Comparison of ENCODE assay signal across 11 mouse cellular contexts in genomic region chr1:187910718-187911117, GRCm38 (mm10).
DNase-seq lines count a peak whose midpoint lies in the region; ATAC-seq and TF ChIP-seq lines count a peak whose summit lies in the region.
"Had no signal": no experiment of that assay in that cellular context is flagged by ENCODE, and none has a peak within 500 bp of the region (broad histone marks: within the 10 kb centered on the region; RNA-seq: fewer than 3 reads in every experiment).

No protein-coding gene starts in this region.

- H3K4me2 ChIP-seq in kidney, embryonic 14.5 days (replicated peaks; ENCODE audit: low read depth, low read length): no peak overlapping the region
- H3K4me2 ChIP-seq: limb, embryonic 13.5 days; midbrain, embryonic 11.5 days had no signal

- DNase-seq in urinary bladder, postnatal 14 days (ENCODE audit: low spot score): peak; percentile 57
- no peak for DNase-seq in urinary bladder, postnatal 10 days (ENCODE audit: low spot score)
- peak; percentile 41 to 60 for DNase-seq in heart, adult 9 months (ENCODE audit: low spot score in 2 of 2)
- DNase-seq in left cerebral cortex, adult 9 months (ENCODE audit: low spot score in 2 of 2): peak; percentile 7 to 16
- no peak for DNase-seq in forebrain, embryonic 10.5 days (ENCODE audit: extremely low spot score, low spot score)
- DNase-seq in kidney, adult 2 months: no peak
- DNase-seq in testis, postnatal 14 days (ENCODE audit: low spot score): no peak

- no peak for TF ChIP-seq CTCF in kidney, adult 2 months (conservative IDR thresholded peaks at IDR 0.05; ENCODE audit: insufficient read depth, insufficient read length, low read depth, low read length)

- 94% methylated on average over 7 of the region's 7 CpGs for WGBS in forebrain, embryonic 10.5 days
- 78% methylated on average over 7 of the region's 7 CpGs for WGBS in kidney, adult 2 months
- WGBS in kidney, embryonic 14.5 days: 88% methylated on average over 7 of the region's 7 CpGs

- TF ChIP-seq POLR2A in kidney, adult 2 months (IDR thresholded peaks at IDR 0.05; ENCODE audit: low read depth, low read length): no peak

- no peaks in the 10 kb centered on the region for H3K36me3 ChIP-seq in forebrain, embryonic 10.5 days (replicated peaks)
- no peaks in the 10 kb centered on the region for H3K36me3 ChIP-seq in kidney, adult 2 months (ENCODE audit: control insufficient read depth, insufficient read depth, low read length)
- H3K36me3 ChIP-seq in kidney, embryonic 14.5 days (ENCODE audit: control insufficient read depth, insufficient read depth, low read length): no peaks in the 10 kb centered on the region
- H3K36me3 ChIP-seq: limb, embryonic 13.5 days had no signal

- H3K27me3 ChIP-seq in forebrain, embryonic 10.5 days (ENCODE audit: poor library complexity, severe bottlenecking): no peaks in the 10 kb centered on the region
- H3K27me3 ChIP-seq in kidney, adult 2 months (replicated peaks; ENCODE audit: control insufficient read depth, insufficient read depth, low read length): no peaks in the 10 kb centered on the region
- no peaks in the 10 kb centered on the region for H3K27me3 ChIP-seq in kidney, embryonic 14.5 days (ENCODE audit: control insufficient read depth, insufficient read depth, low read length)
- H3K27me3 ChIP-seq: limb, embryonic 13.5 days had no signal

- H3K27ac ChIP-seq in forebrain, embryonic 10.5 days: no peak overlapping the region
- no peak overlapping the region for H3K27ac ChIP-seq in kidney, adult 2 months (ENCODE audit: insufficient read depth, low read depth, low read length)
- no peak overlapping the region for H3K27ac ChIP-seq in kidney, embryonic 14.5 days (ENCODE audit: low read depth, low read length)
- H3K27ac ChIP-seq: hindbrain, postnatal 0 days; limb, embryonic 13.5 days had no signal

- no peaks in the 10 kb centered on the region for H3K9me3 ChIP-seq in forebrain, embryonic 10.5 days
- H3K9me3 ChIP-seq in kidney, embryonic 14.5 days (ENCODE audit: control insufficient read depth, low read length): no peaks in the 10 kb centered on the region
- H3K9me3 ChIP-seq: limb, embryonic 13.5 days had no signal

- H3K4me3 ChIP-seq in forebrain, embryonic 10.5 days: no peak overlapping the region
- H3K4me3 ChIP-seq in kidney, adult 2 months (ENCODE audit: insufficient read depth, low read depth, low read length): no peak overlapping the region
- H3K4me3 ChIP-seq in kidney, embryonic 14.5 days (ENCODE audit: low read length): no peak overlapping the region
- H3K4me3 ChIP-seq: limb, embryonic 13.5 days had no signal

- ATAC-seq in kidney, embryonic 14.5 days (ENCODE audit: low FRiP score, low TSS enrichment): no peak
- ATAC-seq: hindbrain, postnatal 0 days had no signal

- peaks cover 19% of the 10 kb centered on the region for H3K4me1 ChIP-seq in forebrain, embryonic 10.5 days
- 0 out of 2 replicates have a peak, but pooled peaks cover 4% of the 10 kb centered on the region for H3K4me1 ChIP-seq in kidney, adult 2 months (ENCODE audit: control insufficient read depth, insufficient read depth, low read length)
- H3K4me1 ChIP-seq in kidney, embryonic 14.5 days (ENCODE audit: control insufficient read depth, insufficient read depth, low read length): 0 out of 2 replicates have a peak, but pooled peaks cover 10% of the 10 kb centered on the region

- no peak overlapping the region for H3K9ac ChIP-seq in kidney, embryonic 14.5 days (ENCODE audit: low read depth, low read length)
- H3K9ac ChIP-seq: limb, embryonic 13.5 days had no signal

Comparison
In these comparisons a context has a peak if more than half of its experiments do, and no peak if none do; other contexts are left out.
1. DNase-seq: peak in urinary bladder, postnatal 14 days (single experiment), heart, adult 9 months (2 of 2) and left cerebral cortex, adult 9 months (2 of 2); none in urinary bladder, postnatal 10 days (single experiment), forebrain, embryonic 10.5 days (single experiment), kidney, adult 2 months (single experiment) and testis, postnatal 14 days (single experiment).